Mouse (Mus musculus): Measurements from ENCODE around the gene Olfr921.

The Olfr921 gene

GRCm38 (mm10) chr9:38772768-38773167 lies at the start of gene Olfr921:
Gene Olfr921 (plus strand): TSS chr9:38773068.
- no peak for DNase-seq (ENCODE audit: low read depth, low spot score)

- DNase-seq (ENCODE audit: low read depth, low spot score) = no peak
Measured at GRCm38 (mm10) chr9:38724044-38724443, 48.8 kb upstream of the Olfr921 start.

- DNase-seq (ENCODE audit: low read depth, low spot score) = peak; percentile 11
Measured at GRCm38 (mm10) chr9:38728218-38728617, 44.6 kb upstream of the Olfr921 start.

GRCm38 (mm10) chr9:38741408-38741807 lies 31.5 kb upstream of the Olfr921 start:
- DNase-seq (ENCODE audit: low read depth, low spot score) = no peak

- DNase-seq (ENCODE audit: low read depth, low spot score) = no peak
Measured at GRCm38 (mm10) chr9:38744619-38745315, 28.1 kb upstream of the Olfr921 start.

GRCm38 (mm10) chr9:38751999-38752398 lies 20.9 kb upstream of the Olfr921 start, which contains the start of gene Olfr920:
Gene Olfr920 (plus strand): TSS chr9:38752299.
- no peak for DNase-seq (ENCODE audit: low read depth, low spot score)

GRCm38 (mm10) chr9:38792689-38793088 lies 19.8 kb downstream of the Olfr921 start:
- DNase-seq (ENCODE audit: low read depth, low spot score) = no peak

- peak; percentile 48 for DNase-seq (ENCODE audit: low read depth, low spot score)
Measured at GRCm38 (mm10) chr9:38805696-38806095, 32.8 kb downstream of the Olfr921 start.

- DNase-seq (ENCODE audit: low read depth, low spot score) = no peak
Measured at GRCm38 (mm10) chr9:38814314-38814713, 41.4 kb downstream of the Olfr921 start, which contains the start of gene Olfr922. Gene Olfr922 (plus strand): TSS chr9:38814614.

- no peak for DNase-seq (ENCODE audit: low read depth, low spot score)
Measured at GRCm38 (mm10) chr9:38815458-38815986, 42.7 kb downstream of the Olfr921 start.

- no peak for DNase-seq (ENCODE audit: low read depth, low spot score)
Measured at GRCm38 (mm10) chr9:38826245-38826644, 53.4 kb downstream of the Olfr921 start, which contains the start of gene Olfr923. Gene Olfr923 (plus strand): TSS chr9:38826545.
